Mouse (Mus musculus) forebrain, embryonic 14.5 days (tissue): ENCODE results near the gene Cmtr1. TPM values are rescaled to one million over a fixed set of nuclear protein-coding genes. Genes with fewer than 3 reads are reported as not detected.

Source experiments
- ATAC-seq: fragments of 200-750 bp; cut with Nextera tagmentation; 2 replicates; pipeline ENCODE4 v1.8.0; 2017; ENCODE audit warnings: mild to moderate bottlenecking, moderate library complexity
- DNase-seq: peaks from one replicate; pipeline ENCODE4 v3.0.0-alpha.2; 2015; ENCODE audit warnings: low spot score
- H3K27ac ChIP-seq: fragments of 300-500 bp; sonication (generic); 2 replicates; pipeline ENCODE4 v1.5.1; 2014; ENCODE audit warnings: low read depth, mild to moderate bottlenecking, control low read depth, low read length, moderate library complexity
- H3K27me3 ChIP-seq: fragments of 300-500 bp; sonication (generic); replicated peaks from 2 replicates; pipeline ENCODE4 v1.6.1; 2014; ENCODE audit warnings: low read length, control low read depth, mixed read lengths; ENCODE audit not compliant: control insufficient read depth, insufficient read depth
- H3K36me3 ChIP-seq: fragments of 300-500 bp; sonication (generic); 2 replicates; pipeline ENCODE4 v1.6.1; 2014; ENCODE audit warnings: low read length, control low read depth; ENCODE audit not compliant: control insufficient read depth, insufficient read depth
- H3K4me1 ChIP-seq: fragments of 300-500 bp; sonication (generic); 2 replicates; pipeline ENCODE4 v1.6.1; 2014; ENCODE audit warnings: antibody characterized with exemption, low read length, control low read depth; ENCODE audit not compliant: control insufficient read depth, insufficient read depth
- H3K4me2 ChIP-seq: fragments of 300-500 bp; sonication (generic); 2 replicates; pipeline ENCODE4 v1.6.1; 2014; ENCODE audit warnings: mild to moderate bottlenecking, control low read depth, low read length
- H3K4me3 ChIP-seq: fragments of 300-500 bp; sonication (generic); 2 replicates; pipeline ENCODE4 v1.5.1; 2014; ENCODE audit warnings: low read depth, low read length, control low read depth
- H3K9ac ChIP-seq: fragments of 300-500 bp; sonication (generic); 2 replicates; pipeline ENCODE4 v1.6.1; 2014; ENCODE audit warnings: mild to moderate bottlenecking, low read length, control low read depth, moderate library complexity
- H3K9me3 ChIP-seq: fragments of 300-500 bp; sonication (generic); replicated peaks from 2 replicates; pipeline ENCODE4 v1.6.1; 2016; ENCODE audit warnings: low read length, control low read depth, mixed read lengths; ENCODE audit not compliant: control insufficient read depth
- WGBS: fragments of 180-500 bp; shearing (Covaris S2); extraction: QIAGEN DNeasy Blood & Tissue Kit; methylation state at CpG from one replicate; pipeline ENCODE4 v1.1.7; 2014; 5-methylcytosine and 5-hydroxymethylcytosine counted together
- polyA plus RNA-seq: library from polyadenylated mRNA; unstranded; fragments of >200 nt; fragmentation: Nextera tagmentation; extraction: Ambion mirVana; gene quantifications from 2 replicates; pipeline ENCODE4 v1.2.1, GENCODE M21; 2014

Cmtr1 gene
- polyA plus RNA-seq, 1 experiment from 2014 or later = 116 TPM

DNA sequence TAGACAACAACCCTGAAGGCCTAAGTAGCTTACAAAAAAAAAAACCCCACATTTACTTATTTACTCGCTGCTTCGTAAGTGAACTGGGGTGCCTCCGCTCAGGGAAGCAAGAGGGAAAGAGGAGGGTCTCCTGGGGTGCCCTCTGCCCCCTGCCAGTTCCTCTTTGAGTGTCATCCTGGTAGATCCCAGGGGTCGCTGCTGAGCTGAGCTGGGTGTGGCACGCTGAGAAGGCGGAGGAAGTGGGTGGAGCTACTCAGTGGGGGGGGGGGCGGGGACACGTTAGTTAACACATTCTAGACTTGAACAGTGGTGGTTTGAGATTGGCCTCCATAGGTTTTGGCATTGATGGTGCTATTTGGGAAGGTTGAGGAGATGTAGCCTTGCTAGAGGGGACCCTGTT lies 67.7 kb downstream of the Cmtr1 start:
- Histone ChIP-seq H3K4me3 (no peak overlapping the region), H3K9ac (no peak overlapping the region), H3K27ac (no peak overlapping the region), H3K4me2 (no peak overlapping the region), H3K4me1 (peaks cover 22% of the 10 kb centered on the region), H3K36me3 (no peaks in the 10 kb centered on the region), H3K9me3 (no peaks in the 10 kb centered on the region), H3K27me3 (no peaks in the 10 kb centered on the region)
- DNase-seq = no peak
- ATAC-seq = no peak
- 60% methylated on average over 8 of the region's 8 CpGs for WGBS

DNA sequence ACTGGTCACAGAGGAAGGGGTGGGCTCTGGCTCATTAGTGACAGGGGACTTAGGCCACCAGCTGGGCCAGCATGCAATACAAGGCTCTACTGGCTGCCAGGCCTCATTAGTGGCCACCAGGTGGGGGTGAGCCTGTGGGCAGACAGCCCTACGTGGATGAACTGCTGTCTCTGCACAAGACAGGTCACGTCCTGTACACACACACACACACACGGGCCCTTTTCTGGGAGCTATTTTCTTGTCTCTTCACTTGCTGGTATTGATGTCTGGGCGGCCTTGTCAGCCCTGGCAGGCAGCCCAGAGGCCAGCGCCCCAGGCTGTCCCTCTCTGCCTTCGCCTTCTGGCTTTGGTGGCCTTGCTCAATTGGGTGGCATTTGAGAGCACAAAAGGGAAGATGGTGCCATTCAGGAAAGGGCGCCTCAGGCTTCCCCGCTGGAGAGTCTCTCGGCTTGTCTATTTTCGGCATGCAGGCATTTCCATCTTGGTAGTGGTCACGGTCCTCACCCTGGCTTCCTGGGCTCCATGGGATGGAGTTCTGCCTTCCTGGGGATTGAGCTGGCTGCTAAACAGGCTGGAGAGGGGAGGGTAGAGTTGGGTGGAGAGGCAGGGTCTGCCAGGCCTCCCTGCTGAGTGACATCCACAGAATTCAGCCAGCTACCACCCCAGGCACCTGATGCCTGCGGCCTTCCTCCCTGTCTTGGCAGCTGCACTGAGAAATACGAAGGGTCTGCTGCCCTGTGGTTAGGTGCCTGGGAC lies 70.3 kb downstream of the Cmtr1 start:
- Histone ChIP-seq H3K4me2 (no peak overlapping the region), H3K36me3 (no peaks in the 10 kb centered on the region), H3K4me3 (no peak overlapping the region), H3K4me1 (peaks cover 24% of the 10 kb centered on the region), H3K27ac (peak overlapping the region; percentile 90), H3K9me3 (no peaks in the 10 kb centered on the region), H3K9ac (0 out of 2 replicates have a peak overlapping the region, but pooled peaks have one; percentile 26), H3K27me3 (no peaks in the 10 kb centered on the region)
- DNase-seq = peak; percentile 74
- WGBS = 9% methylated on average over 13 of the region's 13 CpGs
- peak; percentile 69 for ATAC-seq

GRCm38 (mm10) chr17:29731266-29731952 lies 71.0 kb downstream of the Cmtr1 start:
- peak; percentile 30 for ATAC-seq
- DNase-seq = no peak
- Histone ChIP-seq H3K4me3 (no peak overlapping the region), H3K27me3 (no peaks in the 10 kb centered on the region), H3K9me3 (no peaks in the 10 kb centered on the region), H3K27ac (peak overlapping the region; percentile 90), H3K36me3 (no peaks in the 10 kb centered on the region), H3K9ac (peak overlapping the region; percentile 26; the same call in 1 of the 2 replicates), H3K4me1 (peaks cover 32% of the 10 kb centered on the region), H3K4me2 (no peak overlapping the region)
- 40% methylated on average over 12 of the region's 12 CpGs for WGBS

GRCm38 (mm10) chr17:29731953-29732325 lies 71.5 kb downstream of the Cmtr1 start:
- Histone ChIP-seq H3K36me3 (no peaks in the 10 kb centered on the region), H3K4me1 (peaks cover 36% of the 10 kb centered on the region), H3K4me2 (no peak overlapping the region), H3K4me3 (no peak overlapping the region), H3K9ac (no peak overlapping the region), H3K27ac (peak overlapping the region; percentile 90), H3K9me3 (no peaks in the 10 kb centered on the region), H3K27me3 (no peaks in the 10 kb centered on the region)
- DNase-seq = peak; percentile 86
- 49% methylated on average over 6 of the region's 6 CpGs for WGBS
- peak; percentile 52; the same call in 1 of the 2 replicates for ATAC-seq

GRCm38 (mm10) chr17:29732522-29732921 lies 72.1 kb downstream of the Cmtr1 start:
- Histone ChIP-seq H3K4me2 (no peak overlapping the region), H3K27ac (peak overlapping the region; percentile 90; the same call in 1 of the 2 replicates), H3K4me1 (peaks cover 40% of the 10 kb centered on the region), H3K27me3 (no peaks in the 10 kb centered on the region), H3K4me3 (no peak overlapping the region), H3K9ac (no peak overlapping the region), H3K36me3 (no peaks in the 10 kb centered on the region), H3K9me3 (no peaks in the 10 kb centered on the region)
- ATAC-seq (no peak), DNase-seq (no peak)
- 86% methylated on average over 2 of the region's 2 CpGs for WGBS

- Histone ChIP-seq H3K27ac (peak overlapping the region; percentile 78), H3K4me3 (no peak overlapping the region), H3K4me1 (peaks cover 36% of the 10 kb centered on the region), H3K9ac (peak overlapping the region; percentile 40), H3K36me3 (no peaks in the 10 kb centered on the region), H3K9me3 (no peaks in the 10 kb centered on the region), H3K4me2 (no peak overlapping the region), H3K27me3 (no peaks in the 10 kb centered on the region)
- ATAC-seq = peak; percentile 29; the same call in 1 of the 2 replicates
- 10% methylated on average over 15 of the region's 15 CpGs for WGBS
- DNase-seq = peak; percentile 77
Measured at GRCm38 (mm10) chr17:29736448-29737014, 76.1 kb downstream of the Cmtr1 start.

DNA sequence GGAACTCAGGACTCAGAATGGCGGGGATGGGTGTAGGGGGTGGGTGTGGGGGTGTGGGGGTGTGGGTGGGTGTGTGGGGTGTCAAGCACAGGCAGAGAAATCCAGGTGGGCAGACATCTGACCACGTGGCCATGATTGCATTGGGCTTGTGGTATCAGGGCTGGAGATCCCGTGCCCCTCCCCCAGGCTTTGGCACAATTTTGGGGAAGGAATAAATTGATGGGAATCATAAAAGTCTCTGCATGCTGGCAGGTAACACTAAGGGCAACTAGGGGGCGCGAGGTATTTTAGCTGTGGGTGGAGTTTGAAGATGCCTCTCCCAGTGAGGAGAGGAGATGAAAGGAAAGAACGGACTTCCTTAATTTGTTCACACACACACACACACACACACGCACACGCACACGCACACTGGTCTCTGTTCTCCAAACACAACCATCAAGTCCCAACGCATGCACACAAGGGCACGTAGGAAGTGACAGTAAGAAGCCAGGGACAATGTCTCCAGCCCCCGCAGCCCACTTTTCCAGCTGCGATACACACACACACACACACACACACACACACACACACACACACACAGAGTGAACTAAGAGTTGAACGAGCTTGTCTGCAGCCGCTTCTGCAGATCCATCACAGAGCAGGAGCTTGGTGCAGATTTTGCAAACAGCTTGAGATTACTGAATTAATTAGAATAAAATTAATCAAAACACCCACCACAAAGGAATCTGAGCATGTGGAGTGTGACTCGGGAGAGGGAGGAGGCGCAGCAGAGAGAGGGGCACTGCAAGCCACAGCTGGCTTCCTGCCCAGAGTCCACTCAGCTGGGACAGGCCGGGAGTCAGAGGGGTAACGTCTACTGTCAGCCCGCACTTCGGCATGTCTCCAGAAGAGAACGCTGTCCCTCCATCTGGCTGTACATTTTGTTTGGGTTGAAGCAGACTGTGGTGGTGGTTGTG lies 77.7 kb downstream of the Cmtr1 start:
- Histone ChIP-seq H3K4me3 (no peak overlapping the region), H3K27ac (peak overlapping the region; percentile 84), H3K27me3 (no peaks in the 10 kb centered on the region), H3K9me3 (no peaks in the 10 kb centered on the region), H3K36me3 (no peaks in the 10 kb centered on the region), H3K4me2 (peak overlapping the region; percentile 12; the same call in 1 of the 2 replicates), H3K9ac (no peak overlapping the region), H3K4me1 (peaks cover 31% of the 10 kb centered on the region)
- WGBS = 22% methylated on average over 22 of the region's 22 CpGs
- DNase-seq (peak; percentile 93), ATAC-seq (peak; percentile 92)

DNA sequence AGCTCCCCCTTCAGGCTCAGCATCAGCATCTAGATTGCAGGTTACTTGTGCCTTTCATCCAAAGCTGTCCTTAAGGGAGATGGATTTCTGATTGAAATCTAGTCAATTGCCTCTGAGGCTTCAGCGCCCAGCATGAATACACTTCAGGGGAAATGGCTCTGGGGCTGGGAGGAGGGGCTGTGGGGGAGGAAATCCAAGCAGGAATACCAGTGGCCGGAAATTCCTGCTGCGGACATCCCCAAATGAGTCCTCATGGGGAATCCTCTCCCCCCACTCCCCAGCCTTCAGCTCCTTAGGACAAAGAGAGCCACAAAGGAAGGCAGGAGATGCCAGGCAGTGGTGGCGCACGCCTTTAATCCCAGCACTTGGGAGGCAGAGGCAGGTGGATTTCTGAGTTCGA lies 87.1 kb downstream of the Cmtr1 start:
- no peak for DNase-seq
- Histone ChIP-seq H3K4me1 (peaks cover 2% of the 10 kb centered on the region; the same call in 1 of the 2 replicates), H3K9ac (no peak overlapping the region), H3K4me3 (no peak overlapping the region), H3K9me3 (no peaks in the 10 kb centered on the region), H3K27me3 (no peaks in the 10 kb centered on the region), H3K36me3 (no peaks in the 10 kb centered on the region), H3K4me2 (no peak overlapping the region), H3K27ac (no peak overlapping the region)
- 67% methylated on average over 6 of the region's 6 CpGs for WGBS
- no peak for ATAC-seq
